ENCODE assay signal across 9 mouse cellular contexts in the genomic region with DNA sequence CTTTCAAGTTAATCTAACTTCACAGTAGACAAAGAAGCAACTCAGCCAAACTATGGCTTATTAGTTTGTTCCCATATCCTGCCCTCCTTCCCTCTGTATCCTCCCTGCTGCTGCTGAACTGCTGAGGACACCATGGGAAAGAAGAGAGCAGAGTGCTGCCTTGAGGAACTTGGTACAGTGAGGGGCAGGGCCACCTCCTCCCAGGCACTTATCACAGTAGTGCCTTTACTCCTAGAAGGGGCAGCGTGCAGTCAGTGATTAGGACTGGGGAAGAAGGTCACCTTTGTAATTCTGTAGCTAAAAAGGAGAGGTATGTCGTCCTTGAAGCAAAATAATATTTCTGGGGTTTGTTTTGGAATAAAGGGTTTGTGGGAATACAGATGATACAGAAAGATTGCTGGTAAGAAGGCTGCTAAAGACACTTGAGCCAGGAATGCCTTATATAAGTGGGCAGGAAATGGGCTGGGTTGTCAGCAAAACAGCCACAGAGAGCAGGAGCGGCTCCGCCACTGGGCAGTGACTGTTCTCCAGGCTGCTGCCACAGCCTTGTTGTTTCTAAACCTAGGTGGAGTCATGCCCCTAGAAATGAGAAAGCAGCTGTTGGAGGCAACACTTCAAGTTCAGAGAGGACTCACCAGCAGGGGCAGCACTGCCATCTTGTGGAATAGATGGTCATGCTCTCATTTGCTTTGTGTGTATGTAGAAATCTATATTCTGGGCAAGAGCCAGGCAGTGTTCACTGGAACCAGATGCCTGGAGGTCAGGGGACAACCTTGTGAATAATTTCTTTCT. TPM values are rescaled to one million over a fixed set of nuclear protein-coding genes. Genes with fewer than 3 reads are reported as not detected.
DNase-seq lines count a peak whose midpoint lies in the region; ATAC-seq and TF ChIP-seq lines count a peak whose summit lies in the region.
"Had no signal": no experiment of that assay in that cellular context is flagged by ENCODE, and none has a peak within 500 bp of the region (broad histone marks: within the 10 kb centered on the region; RNA-seq: fewer than 3 reads in every experiment).

No protein-coding gene starts in this region.

- peaks cover 33% of the 10 kb centered on the region for H3K36me3 ChIP-seq in heart, embryonic 12.5 days
- H3K36me3 ChIP-seq in kidney, embryonic 16.5 days (ENCODE audit: insufficient read depth, low read length): peaks cover 21% of the 10 kb centered on the region

- no peaks in the 10 kb centered on the region for H3K27me3 ChIP-seq in heart, embryonic 12.5 days (replicated peaks)
- H3K27me3 ChIP-seq in kidney, embryonic 16.5 days (ENCODE audit: insufficient read depth, low read length): no peaks in the 10 kb centered on the region

- 0 out of 2 replicates have a peak overlapping the region, but pooled peaks have one; percentile 31 for H3K9ac ChIP-seq in heart, embryonic 12.5 days
- no peak overlapping the region for H3K9ac ChIP-seq in kidney, embryonic 16.5 days (replicated peaks; ENCODE audit: low read length)

- ATAC-seq in heart, embryonic 12.5 days (ENCODE audit: insufficient number of reproducible peaks, low FRiP score): peak; percentile 72
- peak; percentile 86 for ATAC-seq in kidney, embryonic 16.5 days (ENCODE audit: low FRiP score, low TSS enrichment)

- peak overlapping the region; percentile 76 for H3K27ac ChIP-seq in heart, embryonic 12.5 days (ENCODE audit: poor library complexity, severe bottlenecking)
- H3K27ac ChIP-seq in kidney, embryonic 16.5 days (ENCODE audit: low read length): peak overlapping the region; percentile 1; the same call in 1 of the 2 replicates

- no peak for TF ChIP-seq POLR2A in brain, embryonic 14.5 days (IDR thresholded peaks at IDR 0.05; ENCODE audit: borderline replicate concordance, extremely low read depth, insufficient read depth, insufficient read length, poor library complexity, severe bottlenecking)

- H3K4me3 ChIP-seq in heart, embryonic 12.5 days: no peak overlapping the region
- H3K4me3 ChIP-seq in kidney, embryonic 16.5 days (ENCODE audit: low read length): no peak overlapping the region
- H3K4me3 ChIP-seq: erythroblast, embryonic 14.5 days had no signal

- no peak overlapping the region for H3K4me2 ChIP-seq in heart, embryonic 12.5 days
- no peak overlapping the region for H3K4me2 ChIP-seq in kidney, embryonic 16.5 days (replicated peaks; ENCODE audit: low read depth, low read length)

- H3K9me3 ChIP-seq in heart, embryonic 12.5 days (replicated peaks): no peaks in the 10 kb centered on the region
- no peaks in the 10 kb centered on the region for H3K9me3 ChIP-seq in kidney, embryonic 16.5 days (ENCODE audit: low read length)

- peak; percentile 82 for TF ChIP-seq CTCF in brain, embryonic 14.5 days (IDR thresholded peaks at IDR 0.05; ENCODE audit: borderline replicate concordance, extremely low read depth, insufficient read depth, insufficient read length)

- 16% methylated on average over 4 of the region's 4 CpGs for WGBS in heart, embryonic 12.5 days
- WGBS in kidney, embryonic 16.5 days: 47% methylated on average over 4 of the region's 4 CpGs

- DNase-seq in CD4-positive helper T cell, adult 2 months (ENCODE audit: low read depth, low spot score): peak; percentile 84
- peak; percentile 91 for DNase-seq in brain, embryonic 14.5 days (ENCODE audit: low read depth)
- peak; percentile 16 for DNase-seq in fat pad, adult 2 months (ENCODE audit: extremely low read depth, low read depth, low spot score)
- DNase-seq in liver: peak; percentile 68
- peak; percentile 19 to 49 for DNase-seq in monocyte, adult 2 months (ENCODE audit: low read depth in 1 of 2, low spot score in 2 of 2)
- DNase-seq in spleen, postnatal 36 days (ENCODE audit: low spot score in 2 of 2): peak; percentile 81 to 85

- H3K4me1 ChIP-seq in heart, embryonic 12.5 days (replicated peaks): peaks cover 14% of the 10 kb centered on the region
- peaks cover 4% of the 10 kb centered on the region; the same call in 1 of the 2 replicates for H3K4me1 ChIP-seq in kidney, embryonic 16.5 days (ENCODE audit: insufficient read depth, low read length)

RNA-seq across cellular contexts. Expression of gene Cnbd2, which starts 33.7 kb away (rescaled TPM):
- 3.0 and 4.1 TPM in 2 replicates for polyA plus RNA-seq in brain, embryonic 14.5 days (2012; rRNA removed)
- polyA plus RNA-seq in heart, embryonic 12.5 days (2016; fragmentation: Nextera tagmentation; extraction: Ambion mirVana): 2.9 and 3.3 TPM in 2 replicates
- polyA plus RNA-seq in kidney, embryonic 16.5 days (2015; fragmentation: Nextera tagmentation; extraction: Ambion mirVana): 5.5 and 8.1 TPM in 2 replicates
- polyA plus RNA-seq: erythroblast, embryonic 14.5 days had no signal

RNA-seq across cellular contexts. Expression of gene Scand1, which starts 34.1 kb away (rescaled TPM):
- 117 and 173 TPM in 2 replicates for polyA plus RNA-seq in brain, embryonic 14.5 days (2012; rRNA removed)
- polyA plus RNA-seq in heart, embryonic 12.5 days (2016; fragmentation: Nextera tagmentation; extraction: Ambion mirVana): 77.2 and 79.9 TPM in 2 replicates
- 48.8 and 58.0 TPM in 2 replicates for polyA plus RNA-seq in kidney, embryonic 16.5 days (2015; fragmentation: Nextera tagmentation; extraction: Ambion mirVana)

Comparison
In these comparisons a context has a peak if more than half of its experiments do, and no peak if none do; other contexts are left out.
1. DNase-seq: peak in every context shown above with its lines; median percentile 91 in brain, embryonic 14.5 days; 84 in CD4-positive helper T cell, adult 2 months; 83 in spleen, postnatal 36 days; 68 in liver; 34 in monocyte, adult 2 months; 16 in fat pad, adult 2 months.